Mouse (Mus musculus) CH12.LX (cell line): ENCODE measurements at regions not wholly inside any gene's neighbourhood (a gene's known extent, or its start where the extent isn't known, plus 50 kb on each side); places are given as distances from the start of the nearest gene placed in this dataset.

Source experiments
- DNase-seq: peaks from one replicate; pipeline ENCODE4 v3.0.0-alpha.2; 2013; ENCODE audit errors: extremely low read depth
- H3K27ac ChIP-seq: 2 replicates; pipeline ENCODE4 v1.5.1; 2012; ENCODE audit warnings: low read depth, mild to moderate bottlenecking, control low read depth, moderate library complexity; ENCODE audit not compliant: insufficient read depth
- H3K27me3 ChIP-seq: replicated peaks from 2 replicates; pipeline ENCODE3; 2012; ENCODE audit warnings: inconsistent platforms
- H3K36me3 ChIP-seq, 2 experiments: replicated peaks in 1 of 2; 2 replicates each; pipeline versions ENCODE3 to v1.6.1; 2012; ENCODE audit warnings: inconsistent platforms in 1 of 2, low read length in 1 of 2, mild to moderate bottlenecking in 1 of 2, mixed read lengths in 1 of 2, moderate library complexity in 1 of 2; ENCODE audit not compliant: control insufficient read depth in 1 of 2, insufficient read depth in 1 of 2
- H3K4me1 ChIP-seq, 2 experiments: 2 replicates each; pipeline ENCODE4 v1.6.1; 2012; ENCODE audit warnings: inconsistent platforms in 1 of 2, moderate library complexity in 1 of 2; ENCODE audit not compliant: insufficient read depth in 2 of 2, control insufficient read depth in 1 of 2
- H3K4me2 ChIP-seq: 2 replicates; pipeline ENCODE4 v1.6.1; 2012; ENCODE audit warnings: low read depth, mild to moderate bottlenecking, control low read depth; ENCODE audit not compliant: poor library complexity, insufficient read depth, severe bottlenecking
- H3K4me3 ChIP-seq, 3 experiments: fragments of 150-350 bp in 1 of 3; sonication (generic) in 1 of 3; replicated peaks in 1 of 3; 2 replicates each; pipeline versions ENCODE3 to v1.5.1; 2011 to 2012; ENCODE audit warnings: low read depth in 2 of 3, low read length in 2 of 3, mild to moderate bottlenecking in 2 of 3, moderate library complexity in 2 of 3, control low read depth in 1 of 3, improper control_type of control experiment in 1 of 3, inconsistent platforms in 1 of 3, mixed read lengths in 1 of 3; ENCODE audit not compliant: poor library complexity in 1 of 3
- H3K79me2 ChIP-seq: replicated peaks from 2 replicates; pipeline ENCODE4 v1.6.1; 2012; ENCODE audit warnings: mild to moderate bottlenecking, moderate library complexity; ENCODE audit not compliant: control insufficient read depth, poor library complexity, insufficient read depth, severe bottlenecking; ENCODE audit errors: extremely low read depth
- H3K9ac ChIP-seq: 2 replicates; pipeline ENCODE4 v1.6.1; 2012; ENCODE audit warnings: low read depth, mild to moderate bottlenecking, control low read depth, moderate library complexity; ENCODE audit not compliant: insufficient read depth
- H3K9me3 ChIP-seq: replicated peaks from 2 replicates; pipeline ENCODE3; 2012; ENCODE audit warnings: low read length, inconsistent platforms, mixed read lengths
- BHLHE40 ChIP-seq: IDR thresholded peaks from 2 replicates; pipeline ENCODE4 v1.6.1; 2011; ENCODE audit warnings: mild to moderate bottlenecking, low read depth, low read length, improper control_type of control experiment
- CTCF ChIP-seq, 2 experiments: IDR thresholded peaks in 1 of 2; conservative IDR thresholded peaks in 1 of 2; 2 replicates each; pipeline ENCODE4 v1.5.1; 2011 to 2012; ENCODE audit warnings: low read depth in 2 of 2, low read length in 2 of 2, improper control_type of control experiment in 1 of 2, inconsistent platforms in 1 of 2, mild to moderate bottlenecking in 1 of 2, moderate library complexity in 1 of 2
- E2F4 ChIP-seq: IDR thresholded peaks from 2 replicates; pipeline ENCODE4 v1.6.1; 2011; ENCODE audit warnings: low read depth, low read length, improper control_type of control experiment; ENCODE audit not compliant: insufficient replicate concordance
- ELF1 ChIP-seq: IDR thresholded peaks from 2 replicates; pipeline ENCODE4 v1.6.1; 2014; ENCODE audit warnings: low read depth, mild to moderate bottlenecking, inconsistent platforms, low read length, improper control_type of control experiment
- EP300 ChIP-seq: IDR thresholded peaks from 2 replicates; pipeline ENCODE4 v1.6.1; 2011; ENCODE audit warnings: low read length, improper control_type of control experiment
- ETS1 ChIP-seq: conservative IDR thresholded peaks from 2 replicates; pipeline ENCODE4 v1.6.1; 2012; ENCODE audit warnings: low read depth, mild to moderate bottlenecking, inconsistent platforms, low read length, improper control_type of control experiment, moderate library complexity
- GABPA ChIP-seq: IDR thresholded peaks from 2 replicates; pipeline ENCODE4 v1.6.1; 2012; ENCODE audit warnings: low read depth, low read length, improper control_type of control experiment, inconsistent platforms; ENCODE audit not compliant: insufficient replicate concordance
- HCFC1 ChIP-seq: IDR thresholded peaks from 2 replicates; pipeline ENCODE4 v1.6.1; 2012; ENCODE audit warnings: low read depth, mild to moderate bottlenecking, inconsistent platforms, low read length, improper control_type of control experiment
- IRF4 ChIP-seq: IDR thresholded peaks from 2 replicates; pipeline ENCODE4 v1.6.1; 2014; ENCODE audit warnings: low read depth, mild to moderate bottlenecking, inconsistent platforms, low read length, improper control_type of control experiment
- JUN ChIP-seq: IDR thresholded peaks from 2 replicates; pipeline ENCODE4 v1.6.1; 2011; ENCODE audit warnings: low read depth, mild to moderate bottlenecking, low read length, improper control_type of control experiment, moderate library complexity; ENCODE audit not compliant: insufficient read depth
- JUND ChIP-seq: conservative IDR thresholded peaks from 2 replicates; pipeline ENCODE4 v1.6.1; 2011; ENCODE audit warnings: low read depth, low read length, improper control_type of control experiment
- MAZ ChIP-seq: IDR thresholded peaks from 2 replicates; pipeline ENCODE4 v1.6.1; 2012; ENCODE audit warnings: low read depth, mild to moderate bottlenecking, inconsistent platforms, low read length, improper control_type of control experiment, moderate library complexity
- MEF2A ChIP-seq: IDR thresholded peaks from 2 replicates; pipeline ENCODE4 v1.6.1; 2014; ENCODE audit warnings: low read depth, mild to moderate bottlenecking, inconsistent platforms, low read length, improper control_type of control experiment, borderline replicate concordance
- MXI1 ChIP-seq: IDR thresholded peaks from 2 replicates; pipeline ENCODE4 v1.6.1; 2011; ENCODE audit warnings: mild to moderate bottlenecking, low read depth, low read length, improper control_type of control experiment
- MYC ChIP-seq: IDR thresholded peaks from 2 replicates; pipeline ENCODE4 v1.6.1; 2011; ENCODE audit warnings: low read depth, mild to moderate bottlenecking, improper control_type of control experiment, low read length
- NRF1 ChIP-seq: IDR thresholded peaks from 2 replicates; pipeline ENCODE4 v1.6.1; 2014; ENCODE audit warnings: low read depth, mild to moderate bottlenecking, inconsistent platforms, low read length, improper control_type of control experiment, moderate library complexity
- PAX5 ChIP-seq: IDR thresholded peaks from 2 replicates; pipeline ENCODE4 v1.6.1; 2012; ENCODE audit warnings: low read length, inconsistent platforms, mixed read lengths
- POLR2AphosphoS2 ChIP-seq: IDR thresholded peaks from 2 replicates; pipeline ENCODE4 v1.6.1; 2011; ENCODE audit warnings: low read depth, low read length, improper control_type of control experiment
- TBP ChIP-seq: conservative IDR thresholded peaks from 2 replicates; pipeline ENCODE4 v1.6.1; 2011; ENCODE audit warnings: low read depth, low read length, improper control_type of control experiment
- UBTF ChIP-seq: IDR thresholded peaks from 2 replicates; pipeline ENCODE4 v1.6.1; 2012; ENCODE audit warnings: low read depth, mild to moderate bottlenecking, inconsistent platforms, low read length, improper control_type of control experiment, moderate library complexity
- USF2 ChIP-seq: conservative IDR thresholded peaks from 2 replicates; pipeline ENCODE4 v1.6.1; 2011; ENCODE audit warnings: low read depth, low read length, improper control_type of control experiment
- ZC3H11A ChIP-seq: IDR thresholded peaks from 2 replicates; pipeline ENCODE4 v1.6.1; 2012; ENCODE audit warnings: low read depth, mild to moderate bottlenecking, inconsistent platforms, low read length, improper control_type of control experiment
- ZKSCAN1 ChIP-seq: IDR thresholded peaks from 2 replicates; pipeline ENCODE4 v1.6.1; 2012; ENCODE audit warnings: low read depth, inconsistent platforms, low read length, improper control_type of control experiment, borderline replicate concordance
- ZMIZ1 ChIP-seq: IDR thresholded peaks from 2 replicates; pipeline ENCODE4 v1.6.1; 2012; ENCODE audit warnings: low read depth, mild to moderate bottlenecking, inconsistent platforms, low read length, improper control_type of control experiment
- dilution Hi-C: fragments of 300-500 bp; cut with MboI; formaldehyde crosslinking; loops from 2 replicates; pipeline ENCODE4 v1.14.3; 2020; ENCODE audit warnings: low sequenced_read_pairs; ENCODE audit not compliant: extremely low pct_unique_long_range_greater_than_20kb, extremely low pct_ligation_motif_present
- in situ Hi-C: fragments of 300-500 bp; cut with MboI; formaldehyde crosslinking; loops from 3 replicates; pipeline ENCODE4 v1.14.3; 2019; ENCODE audit warnings: low sequenced_read_pairs, low pct_ligation_motif_present, low pct_unique_long_range_greater_than_20kb, mixed read lengths

DNA sequence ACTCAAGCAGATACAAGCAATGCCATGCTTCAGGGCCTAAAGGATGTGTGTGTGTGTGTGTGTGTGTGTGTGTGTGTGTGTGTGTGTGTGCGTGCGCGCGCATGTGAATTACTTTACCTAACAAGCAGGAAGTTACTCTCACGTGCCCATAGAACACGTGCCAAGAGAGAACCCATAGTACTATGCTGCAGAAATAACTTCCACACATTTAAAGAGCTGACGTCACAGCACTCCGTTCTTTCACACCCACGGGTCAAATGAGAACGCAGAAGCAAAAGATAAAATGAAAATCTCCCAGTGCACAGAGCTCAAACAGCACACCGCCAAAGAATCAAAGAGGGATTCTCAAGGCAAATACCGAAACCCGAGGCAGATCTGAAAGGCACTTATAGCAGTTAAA is 195.9 kb downstream of the Unc5cl start:
- Histone ChIP-seq H3K27me3 (no peaks in the 10 kb centered on the region), H3K27ac (no peak overlapping the region), H3K36me3 (no peaks in the 10 kb centered on the region)
- dilution Hi-C loops, result no loop called here
- DNase-seq, result no peak
- TF ChIP-seq JUN (no peak), ZKSCAN1 (no peak), HCFC1 (no peak), E2F4 (no peak), USF2 (no peak), CTCF (conservative IDR thresholded peaks at IDR 0.05 in 1 of 2, IDR thresholded peaks at IDR 0.05 in 1 of 2; ENCODE audit: low read depth in 2 of 2, low read length in 2 of 2) (no peak), MAZ (no peak), MYC (no peak), TBP (no peak), UBTF (no peak), ZC3H11A (no peak), JUND (no peak), BHLHE40 (no peak), ETS1 (no peak), POLR2AphosphoS2 (no peak), ZMIZ1 (no peak), IRF4 (no peak), NRF1 (no peak), PAX5 (no peak)
- TF ChIP-seq, all 38 proteins: peak for 0
- H3K4me3 ChIP-seq, result no peak overlapping the region
- no peaks in the 10 kb centered on the region for H3K4me1 ChIP-seq
- H3K9me3 ChIP-seq, result peaks cover 70% of the 10 kb centered on the region
- H3K79me2 ChIP-seq, result no peaks in the 10 kb centered on the region
- in situ Hi-C loops, result no loop called here
- no peak overlapping the region for H3K9ac ChIP-seq
- no peak overlapping the region for H3K4me2 ChIP-seq

DNA sequence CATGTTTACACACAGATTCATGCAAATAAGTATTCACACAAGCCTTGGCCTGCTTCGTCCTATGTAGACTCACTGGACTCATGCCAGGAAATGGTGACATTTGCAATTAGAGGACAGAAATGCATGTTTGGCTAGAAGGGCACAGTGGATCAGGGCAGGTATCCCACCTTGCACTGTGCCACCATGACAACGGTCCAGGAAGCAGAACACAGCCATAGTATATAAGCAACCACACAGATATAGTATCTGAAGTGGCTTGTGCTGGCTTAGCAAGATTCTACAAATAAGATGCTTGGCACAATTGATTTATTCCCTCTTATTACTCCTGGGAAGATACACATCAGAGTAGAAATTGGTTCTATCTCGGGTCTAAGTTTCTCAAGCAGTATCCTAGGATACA is 218.0 kb downstream of the Unc5cl start:
- Histone ChIP-seq H3K4me3 (no peak overlapping the region), H3K4me2 (no peak overlapping the region), H3K4me1 (no peaks in the 10 kb centered on the region), H3K79me2 (no peaks in the 10 kb centered on the region), H3K36me3 (no peaks in the 10 kb centered on the region)
- in situ Hi-C loops, result no loop called here
- DNase-seq, result no peak
- TF ChIP-seq ELF1, result no peak
- no peak for TF ChIP-seq MEF2A
- TF ChIP-seq NRF1, result no peak
- TF ChIP-seq CTCF (conservative IDR thresholded peaks at IDR 0.05 in 1 of 2, IDR thresholded peaks at IDR 0.05 in 1 of 2; ENCODE audit: low read depth in 2 of 2, low read length in 2 of 2), result no peak
- TF ChIP-seq HCFC1, result no peak
- TF ChIP-seq IRF4, result no peak
- no peak for TF ChIP-seq ETS1
- TF ChIP-seq EP300, result no peak
- no peak for TF ChIP-seq MAZ
- no peak for TF ChIP-seq TBP
- no peak for TF ChIP-seq GABPA
- no peak for TF ChIP-seq UBTF
- TF ChIP-seq PAX5, result no peak
- TF ChIP-seq MXI1, result no peak
- TF ChIP-seq, all 38 proteins: peak for 0
- Histone ChIP-seq H3K27ac (no peak overlapping the region), H3K9me3 (peaks cover 57% of the 10 kb centered on the region), H3K27me3 (no peaks in the 10 kb centered on the region), H3K9ac (no peak overlapping the region)
- dilution Hi-C loops, result no loop called here
